Mouse (Mus musculus) hindbrain, postnatal 0 days (tissue): ENCODE data around the gene Qpctl. TPM values are rescaled to one million over a fixed set of nuclear protein-coding genes. Genes with fewer than 3 reads are reported as not detected.

Experiments
- ATAC-seq: fragments of 200-750 bp; cut with Nextera tagmentation; 2 replicates; pipeline ENCODE4 v1.8.0; 2017; ENCODE audit warnings: mild to moderate bottlenecking, moderate TSS enrichment, moderate library complexity
- DNase-seq: peaks from one replicate; pipeline ENCODE4 v3.0.0-alpha.2; 2015; ENCODE audit warnings: low spot score
- H3K27ac ChIP-seq: fragments of 300-500 bp; sonication (generic); 2 replicates; pipeline ENCODE4 v1.5.1; 2014; ENCODE audit warnings: mild to moderate bottlenecking
- H3K27me3 ChIP-seq: fragments of 300-500 bp; sonication (generic); 2 replicates; pipeline ENCODE4 v1.6.1; 2014; ENCODE audit warnings: low read length, mixed read lengths; ENCODE audit not compliant: insufficient read depth
- H3K36me3 ChIP-seq: fragments of 300-500 bp; sonication (generic); 2 replicates; pipeline ENCODE4 v1.6.1; 2014; ENCODE audit warnings: low read length, mixed read lengths; ENCODE audit not compliant: insufficient read depth
- H3K4me1 ChIP-seq: fragments of 300-500 bp; sonication (generic); 2 replicates; pipeline ENCODE4 v1.6.1; 2014; ENCODE audit warnings: antibody characterized with exemption, low read length, mixed read lengths; ENCODE audit not compliant: insufficient read depth
- H3K4me2 ChIP-seq: fragments of 300-500 bp; sonication (generic); 2 replicates; pipeline ENCODE4 v1.6.1; 2014; ENCODE audit warnings: low read depth, mild to moderate bottlenecking, low read length, moderate library complexity, mixed read lengths
- H3K4me3 ChIP-seq: fragments of 300-500 bp; sonication (generic); 2 replicates; pipeline ENCODE4 v1.5.1; 2014; ENCODE audit warnings: low read length
- H3K9ac ChIP-seq: fragments of 300-500 bp; sonication (generic); replicated peaks from 2 replicates; pipeline ENCODE4 v1.6.1; 2014; ENCODE audit warnings: mild to moderate bottlenecking, low read length, moderate library complexity, mixed read lengths
- H3K9me3 ChIP-seq: fragments of 300-500 bp; sonication (generic); 2 replicates; pipeline ENCODE4 v1.6.1; 2016; ENCODE audit warnings: low read length, mixed read lengths
- CTCF ChIP-seq: IDR thresholded peaks from 2 replicates; pipeline ENCODE4 v1.5.1; 2016; ENCODE audit warnings: antibody characterized with exemption, control low read depth, low read depth
- WGBS: fragments of 180-500 bp; shearing (Covaris S2); extraction: QIAGEN DNeasy Blood & Tissue Kit; methylation state at CpG from one replicate; pipeline ENCODE4 v1.1.7; 2014; 5-methylcytosine and 5-hydroxymethylcytosine counted together
- polyA plus RNA-seq: library from polyadenylated mRNA; unstranded; fragments of >200 nt; fragmentation: Nextera tagmentation; extraction: Ambion mirVana; gene quantifications from 2 replicates; pipeline ENCODE4 v1.2.1, GENCODE M21; 2015
- total RNA-seq: library from RNA; depleted of rRNA; stranded (reverse); fragments of >200 nt; gene quantifications from 2 replicates; pipeline ENCODE4 v1.2.3, GENCODE M21; 2014

Qpctl gene
- total and polyA plus RNA-seq, 2 experiments from 2014 or later, result 17.3 to 24.7 TPM

GRCm38 (mm10) chr7:19149626-19150025 lies 535 bp upstream of the Qpctl start, which contains the start of gene Snrpd2:
TSS of gene Snrpd2 (plus strand) at chr7:19149722.
- H3K4me1 ChIP-seq, result peaks cover 12% of the 10 kb centered on the region
- DNase-seq, result peak; percentile 99
- peak within 1 kb of the TSS; percentile 58 for H3K4me3 ChIP-seq
- ATAC-seq, result peak; percentile 93
- TF ChIP-seq CTCF, result no peak
- WGBS, result under 1% methylated on average over 24 of the region's 24 CpGs
- peaks cover 33% of the 10 kb centered on the region for H3K36me3 ChIP-seq
- no peaks in the 10 kb centered on the region for H3K27me3 ChIP-seq
- H3K9me3 ChIP-seq, result no peaks in the 10 kb centered on the region
- H3K27ac ChIP-seq, result peak within 1 kb of the TSS; percentile 72
- H3K4me2 ChIP-seq, result peak within 1 kb of the TSS; percentile 81
- peak within 1 kb of the TSS; percentile 69 for H3K9ac ChIP-seq

DNA sequence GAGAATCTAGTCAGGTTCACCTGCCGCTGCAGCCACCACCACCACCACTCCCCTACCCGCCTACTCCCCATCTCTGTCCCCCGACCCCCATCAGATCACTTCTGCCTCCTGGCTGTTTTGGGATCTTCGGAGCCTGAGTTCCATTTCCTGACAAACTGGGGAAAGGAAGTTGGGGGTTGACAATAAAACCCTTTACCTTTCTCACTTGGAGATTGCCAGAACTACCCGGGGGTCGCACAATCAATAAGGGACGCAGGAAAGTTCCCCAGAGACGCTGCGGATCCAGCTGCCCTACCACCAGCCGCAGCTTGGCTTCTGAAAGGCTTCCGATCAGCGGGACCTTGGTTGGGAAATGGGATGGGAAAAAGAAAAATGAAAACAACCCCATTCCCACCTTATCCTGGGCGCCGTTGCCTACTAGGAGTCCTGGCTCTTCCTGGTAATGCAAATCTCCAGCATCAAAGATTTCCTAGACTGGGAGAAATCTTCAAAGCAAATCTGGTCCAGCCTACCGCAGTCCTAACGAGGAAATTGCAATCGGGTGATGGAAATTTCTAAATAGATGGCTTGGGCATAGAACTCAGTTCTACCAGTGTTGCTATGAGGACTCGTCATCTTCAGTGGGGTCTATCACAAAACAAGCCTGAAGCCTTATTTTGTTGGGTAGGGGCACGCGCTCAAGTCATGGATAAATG lies 764 bp downstream of the Qpctl start:
- peak overlapping the region; percentile 58 for H3K4me3 ChIP-seq
- DNase-seq, result peak; percentile 25
- ATAC-seq, result no peak
- no peak for TF ChIP-seq CTCF
- H3K36me3 ChIP-seq, result peaks cover 26% of the 10 kb centered on the region
- WGBS, result 12% methylated on average over 20 of the region's 20 CpGs
- peaks cover 12% of the 10 kb centered on the region for H3K4me1 ChIP-seq
- peak overlapping the region; percentile 81 for H3K4me2 ChIP-seq
- no peaks in the 10 kb centered on the region for H3K9me3 ChIP-seq
- H3K27ac ChIP-seq, result peak overlapping the region; percentile 72
- H3K9ac ChIP-seq, result peak overlapping the region; percentile 63
- H3K27me3 ChIP-seq, result no peaks in the 10 kb centered on the region

DNA sequence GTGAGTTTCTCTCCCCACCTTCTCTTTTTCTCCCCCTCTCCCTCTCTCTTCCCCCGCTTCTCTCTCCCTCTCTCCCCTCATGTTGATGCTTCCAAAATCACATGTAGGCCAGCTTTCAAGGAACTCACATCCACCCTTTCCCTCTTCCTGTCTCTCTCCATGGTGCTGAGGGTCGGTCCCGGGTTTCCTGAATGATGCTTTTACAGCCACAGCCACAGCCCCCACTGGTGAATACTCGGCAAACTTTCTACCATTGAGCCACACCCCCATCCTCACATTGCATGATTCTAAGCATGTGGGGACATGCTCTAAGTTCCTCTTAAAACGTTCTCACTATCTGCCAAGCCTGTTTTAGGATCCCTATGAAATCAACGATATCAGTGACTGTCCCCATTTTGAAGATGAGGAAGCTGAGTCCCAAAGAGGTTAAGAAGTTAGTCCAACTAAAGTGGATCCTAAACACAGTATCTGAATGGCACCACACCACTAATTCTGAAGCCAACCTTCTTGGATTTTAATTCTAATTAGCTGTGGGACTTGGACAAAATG lies 1.5 kb downstream of the Qpctl start:
- no peak overlapping the region for H3K9ac ChIP-seq
- peaks cover 19% of the 10 kb centered on the region; the same call in 1 of the 2 replicates for H3K36me3 ChIP-seq
- peaks cover 12% of the 10 kb centered on the region for H3K4me1 ChIP-seq
- H3K27ac ChIP-seq, result no peak overlapping the region
- peak overlapping the region; percentile 81 for H3K4me2 ChIP-seq
- no peaks in the 10 kb centered on the region for H3K9me3 ChIP-seq
- H3K27me3 ChIP-seq, result no peaks in the 10 kb centered on the region
- WGBS, result 64% methylated on average over 6 of the region's 6 CpGs
- no peak for TF ChIP-seq CTCF
- H3K4me3 ChIP-seq, result no peak overlapping the region
- DNase-seq (no peak), ATAC-seq (no peak)

- DNase-seq (no peak), ATAC-seq (no peak)
- no peaks in the 10 kb centered on the region for H3K27me3 ChIP-seq
- no peak overlapping the region for H3K9ac ChIP-seq
- H3K9me3 ChIP-seq, result no peaks in the 10 kb centered on the region
- H3K4me2 ChIP-seq, result no peak overlapping the region
- H3K36me3 ChIP-seq, result peaks cover 13% of the 10 kb centered on the region; the same call in 1 of the 2 replicates
- no peak overlapping the region for H3K4me3 ChIP-seq
- 90% methylated on average over 10 of the region's 10 CpGs for WGBS
- peaks cover 12% of the 10 kb centered on the region for H3K4me1 ChIP-seq
- TF ChIP-seq CTCF, result no peak
- H3K27ac ChIP-seq, result no peak overlapping the region
Measured at GRCm38 (mm10) chr7:19146793-19147192, 2.3 kb downstream of the Qpctl start.

GRCm38 (mm10) chr7:19137380-19137779 lies 11.7 kb downstream of the Qpctl start:
- H3K4me3 ChIP-seq, result no peak overlapping the region
- peaks cover 36% of the 10 kb centered on the region for H3K36me3 ChIP-seq
- H3K9ac ChIP-seq, result no peak overlapping the region
- H3K4me2 ChIP-seq, result no peak overlapping the region
- no peak overlapping the region for H3K27ac ChIP-seq
- peak; percentile 50; the same call in 1 of the 2 replicates for TF ChIP-seq CTCF
- no peaks in the 10 kb centered on the region for H3K27me3 ChIP-seq
- peak; percentile 35 for DNase-seq
- ATAC-seq, result no peak
- H3K4me1 ChIP-seq, result no peaks in the 10 kb centered on the region
- 47% methylated on average over 5 of the region's 5 CpGs for WGBS
- H3K9me3 ChIP-seq, result no peaks in the 10 kb centered on the region

GRCm38 (mm10) chr7:19136673-19137334 lies 12.3 kb downstream of the Qpctl start:
- Histone ChIP-seq H3K4me3 (no peak overlapping the region), H3K27ac (no peak overlapping the region), H3K4me2 (no peak overlapping the region), H3K36me3 (peaks cover 36% of the 10 kb centered on the region), H3K9me3 (no peaks in the 10 kb centered on the region), H3K4me1 (no peaks in the 10 kb centered on the region; the same call in 1 of the 2 replicates), H3K27me3 (no peaks in the 10 kb centered on the region), H3K9ac (no peak overlapping the region)
- WGBS, result 88% methylated on average over 38 of the region's 38 CpGs
- TF ChIP-seq CTCF, result no peak
- ATAC-seq (no peak), DNase-seq (no peak)
